Mouse (Mus musculus): Measurements from ENCODE around the gene Sdsl.
"Not testable (repeated sequence)": the region's sequence is repeated elsewhere in the genome, so short reads cannot be mapped to it uniquely, and the experiment has no call there.

Sdsl gene

GRCm38 (mm10) chr5:120472770-120473169, at the start of gene Sdsl:
Sdsl (minus strand) TSS chr5:120472810.
- in situ Hi-C loops (cut with MboI; ENCODE audit: low sequenced_read_pairs) = loop anchor here (25.0 kb wide), 1 partner anchor 1710 kb away; no protein-coding TSS in a partner anchor

GRCm38 (mm10) chr5:120517552-120517951, 44.9 kb upstream of the Sdsl start:
- in situ Hi-C loops (cut with MboI; ENCODE audit: low sequenced_read_pairs) = no loop called here

- in situ Hi-C loops (cut with MboI; ENCODE audit: low sequenced_read_pairs) = no loop called here
Observed at GRCm38 (mm10) chr5:120516221-120516984, 43.8 kb upstream of the Sdsl start.

- in situ Hi-C loops (cut with MboI; ENCODE audit: low sequenced_read_pairs) = no loop called here
Observed at GRCm38 (mm10) chr5:120515451-120515850, 42.8 kb upstream of the Sdsl start.

- in situ Hi-C loops (cut with MboI; ENCODE audit: low sequenced_read_pairs) = no loop called here
Observed at GRCm38 (mm10) chr5:120514754-120515153, 42.1 kb upstream of the Sdsl start.

GRCm38 (mm10) chr5:120514031-120514677, 41.5 kb upstream of the Sdsl start:
- in situ Hi-C loops (cut with MboI; ENCODE audit: low sequenced_read_pairs) = no loop called here

GRCm38 (mm10) chr5:120512911-120513555, 40.4 kb upstream of the Sdsl start:
- in situ Hi-C loops (cut with MboI; ENCODE audit: low sequenced_read_pairs) = no loop called here

- in situ Hi-C loops (cut with MboI; ENCODE audit: low sequenced_read_pairs) = no loop called here
Observed at GRCm38 (mm10) chr5:120511643-120512220, 39.1 kb upstream of the Sdsl start.

GRCm38 (mm10) chr5:120510982-120511642, 38.5 kb upstream of the Sdsl start, which contains the start of gene Slc8b1:
Slc8b1 (plus strand) TSS chr5:120511168.
- in situ Hi-C loops (cut with MboI; ENCODE audit: low sequenced_read_pairs) = no loop called here

GRCm38 (mm10) chr5:120507311-120507710, 34.7 kb upstream of the Sdsl start:
- in situ Hi-C loops (cut with MboI; ENCODE audit: low sequenced_read_pairs) = no loop called here

- in situ Hi-C loops (cut with MboI; ENCODE audit: low sequenced_read_pairs) = no loop called here
Observed at GRCm38 (mm10) chr5:120506490-120506889, 33.9 kb upstream of the Sdsl start.

GRCm38 (mm10) chr5:120505781-120506180, 33.2 kb upstream of the Sdsl start:
- in situ Hi-C loops (cut with MboI; ENCODE audit: low sequenced_read_pairs) = no loop called here

- in situ Hi-C loops (cut with MboI; ENCODE audit: low sequenced_read_pairs) = no loop called here
Observed at GRCm38 (mm10) chr5:120505368-120505767, 32.8 kb upstream of the Sdsl start.

- in situ Hi-C loops (cut with MboI; ENCODE audit: low sequenced_read_pairs) = no loop called here
Observed at GRCm38 (mm10) chr5:120503144-120503795, 30.7 kb upstream of the Sdsl start, which contains the start of gene Plbd2. Plbd2 (minus strand) TSS chr5:120503625.

- in situ Hi-C loops (cut with MboI; ENCODE audit: low sequenced_read_pairs) = no loop called here
Observed at GRCm38 (mm10) chr5:120502675-120503143, 30.1 kb upstream of the Sdsl start.

GRCm38 (mm10) chr5:120502147-120502621, 29.6 kb upstream of the Sdsl start:
- in situ Hi-C loops (cut with MboI; ENCODE audit: low sequenced_read_pairs) = no loop called here

GRCm38 (mm10) chr5:120500609-120501008, 28.0 kb upstream of the Sdsl start:
- in situ Hi-C loops (cut with MboI; ENCODE audit: low sequenced_read_pairs) = not testable (repeated sequence)

GRCm38 (mm10) chr5:120499202-120499601, 26.6 kb upstream of the Sdsl start:
- in situ Hi-C loops (cut with MboI; ENCODE audit: low sequenced_read_pairs) = no loop called here

GRCm38 (mm10) chr5:120497071-120497470, 24.5 kb upstream of the Sdsl start:
- in situ Hi-C loops (cut with MboI; ENCODE audit: low sequenced_read_pairs) = no loop called here

- in situ Hi-C loops (cut with MboI; ENCODE audit: low sequenced_read_pairs) = no loop called here
Observed at GRCm38 (mm10) chr5:120495703-120496226, 23.2 kb upstream of the Sdsl start.

Measured in CH12F3 (cell line).